Mouse (Mus musculus) liver, embryonic 14.5 days (tissue): ENCODE results near the gene Prlr.

Source experiments
- CTCF ChIP-seq: IDR thresholded peaks from 2 replicates; pipeline ENCODE4 v1.5.1; 2016; ENCODE audit warnings: antibody characterized with exemption, low read depth, control low read depth
- EP300 ChIP-seq: IDR thresholded peaks from 2 replicates; pipeline ENCODE4 v1.6.1; 2016; ENCODE audit warnings: antibody characterized with exemption, low read depth

DNA sequence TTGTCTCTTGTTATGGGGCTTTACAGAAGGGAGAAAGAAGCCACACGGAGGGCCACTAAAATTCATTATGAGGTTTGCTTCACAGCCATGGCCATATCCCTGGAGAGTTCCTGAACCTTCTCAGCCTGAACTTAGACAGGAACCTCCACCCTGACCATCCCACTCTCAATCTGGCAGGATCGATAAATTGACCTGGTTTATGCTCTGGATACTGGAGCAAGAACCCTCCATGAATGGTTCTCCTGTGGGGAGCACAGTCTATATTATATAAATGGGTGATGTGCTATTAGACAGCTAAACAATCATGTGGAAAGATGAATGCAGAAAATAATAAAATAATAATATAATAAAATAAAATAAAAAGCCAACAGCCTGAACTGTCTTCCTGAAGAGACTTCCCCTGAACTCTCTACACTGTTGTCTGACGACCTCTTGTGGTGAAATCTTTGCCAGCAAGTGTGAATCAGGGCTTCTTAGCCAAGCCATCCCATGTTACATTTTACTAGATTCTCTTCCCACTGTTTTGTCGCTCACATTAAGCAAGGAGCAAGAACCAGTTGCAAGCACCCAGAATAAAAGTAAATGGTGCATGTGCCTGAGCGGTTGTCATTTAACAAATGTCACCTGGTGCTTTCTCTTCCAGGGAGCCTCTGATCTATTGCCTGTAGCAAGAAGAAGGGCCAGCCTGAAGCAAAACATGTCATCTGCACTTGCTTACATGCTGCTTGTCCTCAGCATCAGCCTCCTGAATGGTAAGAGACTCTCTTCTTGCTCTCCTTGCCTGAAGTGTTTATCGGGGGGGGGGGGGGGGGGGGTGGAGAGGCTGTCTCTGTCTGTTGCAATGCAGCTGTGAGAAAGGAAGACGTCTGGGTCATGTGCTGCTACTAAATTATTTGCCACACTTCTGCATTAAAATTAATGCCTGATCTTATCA is 136.8 kb downstream of the Prlr start:
- TF ChIP-seq CTCF: peak; percentile 47
- TF ChIP-seq EP300: no peak
